Mouse (Mus musculus) neural tube, embryonic 11.5 days (tissue): ENCODE results near the gene Tbc1d5. TPM values are rescaled to one million over a fixed set of nuclear protein-coding genes. Genes with fewer than 3 reads are reported as not detected.

ENCODE experiments used
- ATAC-seq: fragments of 200-750 bp; cut with Nextera tagmentation; 2 replicates; pipeline ENCODE4 v1.8.0; 2017; ENCODE audit warnings: moderate number of reproducible peaks, mild to moderate bottlenecking, moderate TSS enrichment, moderate library complexity; ENCODE audit not compliant: insufficient read depth, low FRiP score, low TSS enrichment
- DNase-seq: peaks from one replicate; pipeline ENCODE4 v3.0.0-alpha.2; 2015; ENCODE audit warnings: low spot score
- H3K27ac ChIP-seq: fragments of 300-500 bp; sonication (generic); 2 replicates; pipeline ENCODE4 v1.5.1; 2014; ENCODE audit warnings: low read depth, mild to moderate bottlenecking, low read length
- H3K27me3 ChIP-seq: fragments of 300-500 bp; sonication (generic); 2 replicates; pipeline ENCODE4 v1.6.1; 2014; ENCODE audit warnings: mild to moderate bottlenecking, low read length, mixed read lengths; ENCODE audit not compliant: control insufficient read depth, insufficient read depth
- H3K36me3 ChIP-seq: fragments of 300-500 bp; sonication (generic); 2 replicates; pipeline ENCODE4 v1.6.1; 2014; ENCODE audit warnings: mild to moderate bottlenecking, low read length, moderate library complexity, mixed read lengths; ENCODE audit not compliant: control insufficient read depth, insufficient read depth
- H3K4me1 ChIP-seq: fragments of 300-500 bp; sonication (generic); 2 replicates; pipeline ENCODE4 v1.6.1; 2014; ENCODE audit warnings: low read length, mixed read lengths; ENCODE audit not compliant: control insufficient read depth, insufficient read depth
- H3K4me2 ChIP-seq: fragments of 300-500 bp; sonication (generic); 2 replicates; pipeline ENCODE4 v1.6.1; 2014; ENCODE audit warnings: low read depth, mild to moderate bottlenecking, moderate library complexity
- H3K4me3 ChIP-seq: fragments of 300-500 bp; sonication (generic); 2 replicates; pipeline ENCODE4 v1.5.1; 2014; ENCODE audit warnings: low read depth, low read length
- H3K9ac ChIP-seq: fragments of 300-500 bp; sonication (generic); 2 replicates; pipeline ENCODE4 v1.6.1; 2014; ENCODE audit warnings: mild to moderate bottlenecking, low read length
- H3K9me3 ChIP-seq: fragments of 300-500 bp; sonication (generic); 2 replicates; pipeline ENCODE4 v1.6.1; 2016; ENCODE audit warnings: low read length; ENCODE audit not compliant: control insufficient read depth
- WGBS: fragments of 180-500 bp; shearing (Covaris S2); extraction: QIAGEN DNeasy Blood & Tissue Kit; methylation state at CpG from one replicate; pipeline ENCODE4 v1.1.7; 2014; 5-methylcytosine and 5-hydroxymethylcytosine counted together
- polyA plus RNA-seq: library from polyadenylated mRNA; unstranded; fragments of >200 nt; fragmentation: Nextera tagmentation; extraction: Ambion mirVana; gene quantifications from 2 replicates; pipeline ENCODE4 v1.2.1, GENCODE M21; 2014

Gene Tbc1d5
- polyA plus RNA-seq, 1 experiment from 2014 or later = 11.6 TPM

DNA sequence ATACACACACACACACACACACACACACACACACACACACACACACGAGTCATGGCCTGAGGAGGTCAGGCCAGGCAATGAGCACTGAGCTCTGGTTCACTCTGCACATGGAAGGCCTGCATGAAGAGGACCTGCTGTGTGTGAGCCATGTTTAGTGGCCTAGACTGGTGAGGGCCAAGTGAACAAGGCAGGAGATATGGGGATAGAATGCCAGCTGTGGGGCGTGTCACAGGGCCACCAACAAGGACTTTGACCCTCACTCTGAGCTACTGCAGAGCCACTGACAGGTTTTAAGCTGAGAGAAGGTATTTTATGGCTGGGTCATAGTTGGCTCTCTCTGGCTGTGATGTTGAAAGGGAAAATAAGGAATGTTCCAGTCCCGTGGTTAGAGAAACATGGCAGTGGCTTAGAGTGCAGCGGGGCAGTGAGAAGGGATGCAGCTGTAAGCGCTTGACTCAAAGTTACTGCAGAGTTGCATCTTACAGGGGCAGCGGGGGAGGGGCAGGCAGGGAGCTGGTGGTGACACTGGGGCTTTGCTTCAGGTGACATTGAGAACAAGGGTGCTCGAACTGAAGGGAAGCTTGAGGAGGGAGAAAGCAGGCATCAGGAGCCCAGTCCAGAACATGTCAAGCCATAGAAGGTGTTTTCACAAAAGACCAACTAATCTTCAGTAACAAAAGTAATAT is 494.0 kb downstream of the Tbc1d5 start:
- Histone ChIP-seq H3K4me2 (no peak overlapping the region), H3K27me3 (no peaks in the 10 kb centered on the region), H3K9ac (no peak overlapping the region), H3K36me3 (no peaks in the 10 kb centered on the region; the same call in 1 of the 2 replicates), H3K27ac (no peak overlapping the region), H3K4me1 (no peaks in the 10 kb centered on the region), H3K4me3 (no peak overlapping the region), H3K9me3 (no peaks in the 10 kb centered on the region)
- DNase-seq (no peak), ATAC-seq (no peak)
- 67% methylated on average over 7 of the region's 7 CpGs for WGBS
